Mouse (Mus musculus): ENCODE results near the gene Tgfbr3.

- no peak for TF ChIP-seq CTCF (IDR thresholded peaks at IDR 0.05; ENCODE audit: insufficient read depth, low read depth, low read length)
- TF ChIP-seq POLR2A (IDR thresholded peaks at IDR 0.05; ENCODE audit: insufficient read depth, low read depth, low read length): no peak
These were observed 195.2 kb downstream of the Tgfbr3 start for GRCm38 (mm10) chr5:107094233-107094632.

Data from olfactory bulb, adult 2 months (tissue).